Mouse (Mus musculus) thymus, adult 18-20 months (tissue): ENCODE data around the gene Mfn2.

Experiments used
- DNase-seq, 2 experiments: peaks; one replicate each; pipeline ENCODE4 v3.0.0; 2022; ENCODE audit warnings: mixed read lengths in 2 of 2

Mfn2 gene

GRCm38 (mm10) chr4:147909486-147909885, 5.0 kb upstream of the Mfn2 start:
- no peak for DNase-seq

GRCm38 (mm10) chr4:147906230-147906629, 1.7 kb upstream of the Mfn2 start:
- DNase-seq, result no peak

- no peak for DNase-seq
Measured at GRCm38 (mm10) chr4:147905090-147905659, 671 bp upstream of the Mfn2 start.

- DNase-seq, result no peak
Measured at GRCm38 (mm10) chr4:147903601-147904000, 903 bp downstream of the Mfn2 start.

- DNase-seq, result no peak
Measured at GRCm38 (mm10) chr4:147902906-147903500, 1.5 kb downstream of the Mfn2 start.

- no peak for DNase-seq
Measured at GRCm38 (mm10) chr4:147900452-147900851, 4.1 kb downstream of the Mfn2 start.

GRCm38 (mm10) chr4:147897348-147897747, 7.2 kb downstream of the Mfn2 start:
- no peak for DNase-seq

- DNase-seq, result no peak
Measured at GRCm38 (mm10) chr4:147896411-147896810, 8.1 kb downstream of the Mfn2 start.

- no peak for DNase-seq
Measured at GRCm38 (mm10) chr4:147895815-147896330, 8.6 kb downstream of the Mfn2 start.

GRCm38 (mm10) chr4:147890341-147890740, 14.2 kb downstream of the Mfn2 start:
- DNase-seq, result no peak

- DNase-seq, result no peak
Measured at GRCm38 (mm10) chr4:147888237-147888636, 16.3 kb downstream of the Mfn2 start.

- DNase-seq, result no peak
Measured at GRCm38 (mm10) chr4:147887277-147887676, 17.2 kb downstream of the Mfn2 start.

GRCm38 (mm10) chr4:147886158-147886557, 18.3 kb downstream of the Mfn2 start:
- no peak for DNase-seq

GRCm38 (mm10) chr4:147884138-147884537, 20.4 kb downstream of the Mfn2 start:
- no peak for DNase-seq

GRCm38 (mm10) chr4:147883041-147883440, 21.5 kb downstream of the Mfn2 start:
- DNase-seq, result no peak

- DNase-seq, result no peak
Measured at GRCm38 (mm10) chr4:147881792-147882191, 22.7 kb downstream of the Mfn2 start.

- DNase-seq, result no peak
Measured at GRCm38 (mm10) chr4:147879865-147880264, 24.6 kb downstream of the Mfn2 start.

GRCm38 (mm10) chr4:147879456-147879855, 25.0 kb downstream of the Mfn2 start:
- DNase-seq, result no peak

- DNase-seq, result no peak
Measured at GRCm38 (mm10) chr4:147878537-147878936, 26.0 kb downstream of the Mfn2 start.

- DNase-seq, result no peak
Measured at GRCm38 (mm10) chr4:147875852-147876575, 28.5 kb downstream of the Mfn2 start.

GRCm38 (mm10) chr4:147869238-147869637, 35.3 kb downstream of the Mfn2 start:
- no peak for DNase-seq

GRCm38 (mm10) chr4:147868450-147869031, 36.0 kb downstream of the Mfn2 start, which contains the start of the genes Miip and Fv1:
Miip (minus strand) TSS chr4:147868816.
Fv1 (plus strand) TSS chr4:147868979.
- peak; percentile 88 to 93 for DNase-seq
